Mouse (Mus musculus): Measurements from ENCODE around the gene Chrnb2. TPM values are rescaled to one million over a fixed set of nuclear protein-coding genes. Genes with fewer than 3 reads are reported as not detected.

Chrnb2 gene
- polyA plus RNA-seq, 1 experiment from 2014 or later = 18.9 TPM

DNA sequence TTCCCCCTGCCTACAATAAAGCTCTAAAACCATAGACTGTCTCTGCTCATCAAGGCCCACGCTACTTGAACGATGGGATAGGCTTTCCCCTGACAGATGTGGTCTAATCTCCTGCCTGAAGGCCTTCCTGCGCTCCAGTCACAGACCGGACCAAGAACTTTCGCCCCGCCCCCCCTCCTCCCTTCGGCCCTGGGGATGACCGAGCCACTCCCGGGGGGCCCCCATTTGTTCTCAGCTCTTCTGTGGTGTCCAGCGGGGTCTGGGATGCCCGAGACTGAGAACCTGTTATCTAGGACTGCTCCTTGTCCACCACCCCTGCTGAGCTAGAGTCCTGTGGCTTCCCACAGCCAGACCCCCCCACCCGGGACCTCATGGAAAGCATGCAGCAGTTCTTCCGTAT is 35.0 kb upstream of the Chrnb2 start:
- Histone ChIP-seq H3K27ac (no peak overlapping the region), H3K36me3 (replicated peaks) (no peaks in the 10 kb centered on the region), H3K4me3 (replicated peaks) (no peak overlapping the region), H3K27me3 (no peaks in the 10 kb centered on the region; the same call in 1 of the 2 replicates), H3K4me2 (peak overlapping the region; percentile 34), H3K4me1 (peaks cover 4% of the 10 kb centered on the region), H3K9me3 (no peaks in the 10 kb centered on the region), H3K9ac (no peak overlapping the region)
- 7% methylated on average over 13 of the region's 13 CpGs for WGBS
- ATAC-seq (ENCODE audit: low FRiP score) = no peak

DNA sequence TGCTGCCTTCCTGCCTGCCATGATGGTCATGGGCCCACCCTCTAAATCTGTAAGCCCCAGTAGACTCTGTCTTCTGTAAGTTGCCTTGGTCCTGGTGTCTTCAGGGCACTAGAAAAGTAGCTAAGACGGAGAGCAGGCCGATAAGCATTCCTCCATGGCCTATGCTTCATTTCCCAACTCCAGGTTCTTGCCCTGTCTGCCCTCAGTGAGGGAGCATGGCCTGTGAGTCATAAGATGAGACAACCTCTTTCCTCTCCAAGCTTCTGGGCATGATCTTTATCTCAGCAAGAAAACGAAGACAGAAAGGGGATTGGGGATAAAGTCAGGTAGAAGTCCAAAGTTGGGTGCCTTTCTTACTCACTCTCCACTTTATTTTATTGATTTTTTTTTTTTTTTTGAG is 34.1 kb upstream of the Chrnb2 start:
- H3K9ac ChIP-seq = no peak overlapping the region
- ATAC-seq (ENCODE audit: low FRiP score) = no peak
- H3K9me3 ChIP-seq = no peaks in the 10 kb centered on the region
- 79% methylated on average over 3 of the region's 3 CpGs for WGBS
- H3K4me2 ChIP-seq = no peak overlapping the region
- peaks cover 4% of the 10 kb centered on the region for H3K4me1 ChIP-seq
- no peak overlapping the region for H3K4me3 ChIP-seq (replicated peaks)
- no peaks in the 10 kb centered on the region for H3K36me3 ChIP-seq (replicated peaks)
- H3K27me3 ChIP-seq = no peaks in the 10 kb centered on the region; the same call in 1 of the 2 replicates
- no peak overlapping the region for H3K27ac ChIP-seq

DNA sequence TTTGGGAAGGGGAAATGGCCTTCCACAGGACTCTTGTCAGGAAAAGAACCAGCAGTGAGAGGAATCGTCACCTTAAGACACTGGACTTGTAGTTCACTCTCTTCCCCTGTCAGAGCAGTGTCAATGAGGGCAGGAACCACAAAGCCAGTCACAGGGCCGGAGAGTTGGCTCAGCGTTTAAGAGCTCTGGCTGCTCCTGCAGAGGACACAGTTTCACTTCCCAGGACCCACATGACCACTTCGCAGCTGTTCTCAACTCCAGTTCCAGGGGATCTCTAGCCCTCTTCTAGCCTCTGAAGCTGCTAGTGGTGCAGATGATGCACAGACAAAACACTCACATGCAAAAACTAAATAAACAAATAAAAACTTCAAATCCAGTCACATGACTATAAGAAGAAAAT is 31.9 kb upstream of the Chrnb2 start:
- WGBS = 64% methylated on average over 4 of the region's 4 CpGs
- Histone ChIP-seq H3K9ac (no peak overlapping the region), H3K27ac (no peak overlapping the region)

DNA sequence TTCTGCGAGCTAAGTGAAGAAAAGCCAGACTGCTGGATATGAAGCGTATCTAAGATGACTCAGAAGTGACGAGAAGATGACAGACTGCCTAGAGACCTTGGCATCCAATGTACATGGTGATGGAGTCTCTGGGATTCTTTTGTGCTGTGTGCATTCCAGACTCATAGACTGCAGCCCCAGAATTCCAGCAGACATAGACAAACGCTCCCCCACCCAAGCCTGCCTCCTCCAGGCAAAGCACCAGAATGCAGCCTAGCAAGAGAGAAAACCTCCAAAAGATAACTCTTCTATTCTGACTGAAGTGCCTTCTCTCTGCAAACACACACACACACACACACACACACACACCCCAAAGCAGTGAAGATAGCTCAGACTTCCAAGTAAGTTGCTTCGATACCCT is 31.3 kb upstream of the Chrnb2 start:
- H3K36me3 ChIP-seq (replicated peaks) = no peaks in the 10 kb centered on the region
- H3K9ac ChIP-seq = no peak overlapping the region
- no peaks in the 10 kb centered on the region for H3K9me3 ChIP-seq
- WGBS = 76% methylated on average over 5 of the region's 5 CpGs
- H3K4me3 ChIP-seq (replicated peaks) = no peak overlapping the region
- H3K4me1 ChIP-seq = peaks cover 4% of the 10 kb centered on the region
- ATAC-seq (ENCODE audit: low FRiP score) = no peak
- no peak overlapping the region for H3K27ac ChIP-seq
- no peak overlapping the region for H3K4me2 ChIP-seq
- H3K27me3 ChIP-seq = no peaks in the 10 kb centered on the region; the same call in 1 of the 2 replicates

More for the DNA sequence above, 31.9 kb upstream of the Chrnb2 start:
- no peak for ATAC-seq (ENCODE audit: low FRiP score)
- no peak overlapping the region for H3K4me3 ChIP-seq (replicated peaks)
- peaks cover 4% of the 10 kb centered on the region for H3K4me1 ChIP-seq
- no peak overlapping the region for H3K4me2 ChIP-seq
- no peaks in the 10 kb centered on the region for H3K9me3 ChIP-seq
- no peaks in the 10 kb centered on the region; the same call in 1 of the 2 replicates for H3K27me3 ChIP-seq
- H3K36me3 ChIP-seq (replicated peaks) = no peaks in the 10 kb centered on the region

DNA sequence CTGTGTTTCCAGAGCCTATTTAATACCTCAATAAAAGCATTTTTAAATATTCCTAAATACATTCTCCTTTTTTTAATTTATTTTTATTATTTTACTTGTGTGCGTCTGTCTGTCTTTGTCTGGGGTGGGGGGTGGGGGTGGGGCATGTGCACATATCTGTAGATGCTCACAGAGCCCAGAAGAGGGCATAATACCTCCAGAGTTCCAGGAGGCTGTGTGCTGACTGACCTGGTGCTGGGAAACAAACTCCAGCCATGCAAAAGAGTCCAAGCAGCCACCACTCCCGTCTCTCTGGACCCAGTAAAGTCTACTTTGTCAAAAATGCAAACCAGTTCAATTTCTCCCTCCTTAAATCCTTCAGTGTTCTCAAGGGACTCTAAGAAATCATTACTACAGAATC is 30.2 kb upstream of the Chrnb2 start:
- ATAC-seq (ENCODE audit: low FRiP score) = no peak
- Histone ChIP-seq H3K4me3 (replicated peaks) (no peak overlapping the region), H3K4me2 (no peak overlapping the region), H3K27ac (no peak overlapping the region), H3K9ac (no peak overlapping the region), H3K9me3 (no peaks in the 10 kb centered on the region), H3K27me3 (no peaks in the 10 kb centered on the region; the same call in 1 of the 2 replicates), H3K36me3 (replicated peaks) (no peaks in the 10 kb centered on the region), H3K4me1 (peaks cover 3% of the 10 kb centered on the region)
- WGBS = 65% methylated on average over 2 of the region's 2 CpGs

DNA sequence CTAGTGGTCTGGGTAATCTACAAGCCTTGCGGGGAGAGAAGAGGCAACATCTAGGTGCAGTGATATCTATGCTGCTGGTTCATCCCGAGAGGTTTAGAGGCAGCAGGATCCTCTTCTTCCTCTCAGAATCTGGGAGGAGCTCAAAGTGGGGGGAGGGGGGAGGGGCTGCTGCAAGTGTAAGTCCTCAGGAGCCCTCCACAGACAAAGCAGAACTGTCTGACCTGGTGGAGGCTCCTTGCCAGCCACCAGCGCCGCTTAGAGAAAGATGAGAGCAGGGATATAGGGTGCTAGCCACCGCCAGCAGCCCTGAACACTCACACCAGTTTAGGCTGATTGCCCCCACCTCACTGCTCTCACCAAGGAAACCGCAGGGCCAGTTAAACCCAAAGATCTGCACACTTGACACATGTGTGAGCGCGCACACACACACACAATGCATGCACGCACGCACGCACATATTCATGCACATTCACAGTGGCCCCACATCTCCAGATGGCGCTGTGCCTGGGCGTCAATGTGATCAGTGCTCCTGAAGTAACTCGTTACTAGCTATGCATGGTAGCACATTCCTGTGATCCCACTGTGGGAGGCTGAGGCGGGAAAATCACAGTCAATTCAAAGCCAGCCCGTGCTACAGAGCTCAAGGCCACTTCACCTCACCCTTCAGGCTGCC is 24.4 kb upstream of the Chrnb2 start:
- peaks cover 5% of the 10 kb centered on the region; the same call in 1 of the 2 replicates for H3K4me1 ChIP-seq
- 74% methylated on average over 16 of the region's 16 CpGs for WGBS
- H3K9ac ChIP-seq = no peak overlapping the region
- no peak overlapping the region for H3K4me3 ChIP-seq (replicated peaks)
- 0 out of 2 replicates have a peak, but pooled peaks have one; percentile 33 for ATAC-seq (ENCODE audit: low FRiP score)
- no peaks in the 10 kb centered on the region for H3K9me3 ChIP-seq
- H3K27me3 ChIP-seq = no peaks in the 10 kb centered on the region
- H3K36me3 ChIP-seq (replicated peaks) = no peaks in the 10 kb centered on the region
- no peak overlapping the region for H3K27ac ChIP-seq
- no peak overlapping the region for H3K4me2 ChIP-seq

DNA sequence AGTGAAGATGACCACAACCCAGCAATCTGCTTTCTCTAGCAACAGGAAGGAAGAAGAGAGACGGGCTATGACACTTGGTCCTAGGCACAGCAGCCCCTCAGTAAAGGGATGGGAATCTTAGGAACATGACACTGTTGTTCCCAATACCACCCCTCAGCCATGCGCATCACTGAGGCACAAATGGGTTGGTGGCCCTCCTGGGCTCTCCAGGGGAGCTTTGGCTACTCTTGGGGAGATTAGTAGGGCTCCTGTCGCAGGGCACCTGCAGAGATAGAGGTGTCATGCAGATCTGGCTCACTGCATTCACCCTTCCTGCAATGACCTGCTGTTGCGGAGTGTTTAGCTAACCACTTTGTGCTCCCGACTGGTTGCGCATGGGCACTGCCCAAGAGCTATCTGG is 21.8 kb upstream of the Chrnb2 start:
- H3K36me3 ChIP-seq (replicated peaks) = peaks cover 24% of the 10 kb centered on the region
- no peak overlapping the region for H3K4me3 ChIP-seq (replicated peaks)
- H3K9ac ChIP-seq = no peak overlapping the region
- no peak overlapping the region for H3K4me2 ChIP-seq
- H3K27ac ChIP-seq = no peak overlapping the region
- 82% methylated on average over 6 of the region's 6 CpGs for WGBS
- no peak for ATAC-seq (ENCODE audit: low FRiP score)
- peaks cover 5% of the 10 kb centered on the region; the same call in 1 of the 2 replicates for H3K4me1 ChIP-seq
- no peaks in the 10 kb centered on the region for H3K9me3 ChIP-seq
- H3K27me3 ChIP-seq = no peaks in the 10 kb centered on the region

DNA sequence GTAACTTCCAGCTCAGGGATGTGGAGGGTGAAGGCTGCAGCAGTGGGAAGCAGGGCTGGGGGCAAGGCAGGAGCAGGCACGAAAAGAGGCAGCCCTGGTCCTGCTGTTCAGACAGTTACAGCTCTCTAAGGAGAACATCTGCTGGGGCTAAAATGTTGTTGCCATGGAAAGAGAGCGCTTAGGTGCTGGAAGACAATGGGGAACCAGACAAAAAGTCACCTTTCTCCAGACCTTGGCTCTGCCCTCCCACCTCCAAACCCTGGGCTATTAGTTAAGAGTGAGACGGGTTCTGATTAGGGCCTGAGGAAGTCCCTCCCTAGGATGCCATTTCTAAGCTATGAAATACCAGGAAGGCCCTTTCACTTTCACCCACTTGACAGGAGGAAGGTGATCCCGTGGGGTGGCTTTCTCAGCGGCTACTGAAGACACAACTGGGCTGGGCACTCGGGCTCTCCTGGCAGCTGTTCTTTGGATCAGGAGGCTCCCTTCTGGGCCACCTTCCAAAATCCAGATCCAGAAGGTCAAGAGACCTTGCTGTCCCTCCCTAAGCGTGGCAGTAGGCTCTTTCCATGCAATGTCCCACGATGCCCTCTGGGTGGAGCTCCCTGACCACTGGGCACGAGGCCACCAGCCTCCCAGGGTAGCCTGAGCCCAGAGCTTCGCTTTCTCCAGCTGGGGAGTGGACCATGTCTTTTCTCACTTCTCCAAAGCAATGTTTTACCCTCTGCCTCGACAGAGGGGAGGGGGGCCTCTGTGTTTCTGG is 20.7 kb upstream of the Chrnb2 start:
- 22% methylated on average over 11 of the region's 11 CpGs for WGBS
- 0 out of 2 replicates have a peak overlapping the region, but pooled peaks have one; percentile 15 for H3K27ac ChIP-seq

DNA sequence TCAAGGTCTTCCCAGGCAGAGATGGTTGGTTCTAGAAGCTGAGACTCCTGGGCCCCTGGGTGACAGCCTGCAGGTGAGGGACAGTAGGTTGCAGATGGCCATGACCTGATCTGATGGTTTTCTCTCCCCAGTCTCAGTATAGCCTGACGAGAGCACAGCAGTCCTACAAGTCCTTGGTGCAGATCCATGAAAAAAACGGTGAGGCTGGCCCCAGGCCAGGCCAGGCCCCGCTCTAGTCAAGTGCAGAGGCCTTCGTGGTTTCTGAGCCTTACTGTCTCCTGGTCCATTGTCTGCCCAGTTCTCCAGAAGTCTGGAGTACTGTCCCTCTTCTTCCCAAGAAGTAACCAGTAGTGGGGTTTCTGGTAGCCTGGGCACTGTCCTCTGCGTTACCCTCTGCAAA is 17.2 kb upstream of the Chrnb2 start:
- Histone ChIP-seq H3K9me3 (no peaks in the 10 kb centered on the region), H3K9ac (no peak overlapping the region), H3K4me1 (0 out of 2 replicates have a peak, but pooled peaks cover 5% of the 10 kb centered on the region), H3K27ac (no peak overlapping the region), H3K36me3 (replicated peaks) (peaks cover 70% of the 10 kb centered on the region), H3K4me3 (replicated peaks) (no peak overlapping the region), H3K4me2 (no peak overlapping the region), H3K27me3 (no peaks in the 10 kb centered on the region)
- 94% methylated on average over 5 of the region's 5 CpGs for WGBS
- ATAC-seq (ENCODE audit: low FRiP score) = no peak

More for the DNA sequence above, 20.7 kb upstream of the Chrnb2 start:
- no peaks in the 10 kb centered on the region for H3K9me3 ChIP-seq
- H3K27me3 ChIP-seq = no peaks in the 10 kb centered on the region
- 0 out of 2 replicates have a peak, but pooled peaks have one; percentile 27 for ATAC-seq (ENCODE audit: low FRiP score)
- no peak overlapping the region for H3K9ac ChIP-seq
- no peak overlapping the region for H3K4me3 ChIP-seq (replicated peaks)
- H3K4me1 ChIP-seq = peaks cover 5% of the 10 kb centered on the region; the same call in 1 of the 2 replicates
- no peak overlapping the region for H3K4me2 ChIP-seq
- H3K36me3 ChIP-seq (replicated peaks) = peaks cover 35% of the 10 kb centered on the region

DNA sequence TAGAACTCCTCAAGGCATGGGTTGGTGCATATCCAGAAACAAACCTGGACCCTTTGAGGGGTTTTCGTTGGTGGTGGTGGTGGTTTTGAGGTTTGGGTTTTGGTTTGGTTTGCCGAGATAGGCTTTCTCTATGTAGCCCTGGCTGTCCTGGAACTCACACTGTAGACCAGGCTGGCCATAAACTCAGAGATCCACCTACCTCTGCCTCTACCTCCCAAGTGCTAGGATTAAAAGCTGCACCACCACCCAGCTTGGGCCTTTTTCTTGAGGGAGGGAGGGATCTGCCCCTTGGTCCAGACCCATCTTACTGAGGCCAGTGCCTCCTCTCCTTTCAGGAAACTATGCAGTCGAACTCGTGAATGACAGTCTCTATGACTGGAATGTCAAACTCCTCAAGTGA is 15.7 kb upstream of the Chrnb2 start:
- no peaks in the 10 kb centered on the region for H3K27me3 ChIP-seq
- H3K9ac ChIP-seq = no peak overlapping the region
- ATAC-seq (ENCODE audit: low FRiP score) = no peak
- H3K4me1 ChIP-seq = peaks cover 15% of the 10 kb centered on the region
- 88% methylated on average over 4 of the region's 4 CpGs for WGBS
- peaks cover 83% of the 10 kb centered on the region for H3K36me3 ChIP-seq (replicated peaks)
- H3K9me3 ChIP-seq = no peaks in the 10 kb centered on the region
- no peak overlapping the region for H3K4me3 ChIP-seq (replicated peaks)
- H3K4me2 ChIP-seq = no peak overlapping the region
- H3K27ac ChIP-seq = no peak overlapping the region

DNA sequence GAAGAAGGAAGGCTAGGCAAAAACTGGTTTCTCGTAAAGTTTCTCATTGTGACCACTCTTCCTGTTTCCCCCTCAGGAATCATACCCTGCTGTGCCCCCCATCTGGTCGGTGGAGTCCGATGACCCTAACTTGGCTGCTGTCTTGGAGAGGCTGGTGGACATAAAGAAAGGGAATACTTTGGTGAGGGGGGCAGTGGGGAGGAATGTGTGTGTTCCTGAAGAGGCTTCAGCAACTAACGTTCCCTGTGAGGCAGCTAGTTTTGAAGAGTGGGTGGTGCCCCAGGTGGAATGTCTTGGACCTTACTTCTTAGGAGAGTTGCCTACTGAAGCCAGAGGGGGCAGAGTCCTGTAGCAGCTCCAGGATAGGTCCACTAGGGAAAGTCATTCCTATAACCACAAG is 11.6 kb upstream of the Chrnb2 start:
- H3K4me1 ChIP-seq = peaks cover 35% of the 10 kb centered on the region
- H3K27ac ChIP-seq = no peak overlapping the region
- H3K36me3 ChIP-seq (replicated peaks) = peaks cover 56% of the 10 kb centered on the region
- no peaks in the 10 kb centered on the region for H3K27me3 ChIP-seq
- no peak for ATAC-seq (ENCODE audit: low FRiP score)
- no peak overlapping the region for H3K9ac ChIP-seq
- no peak overlapping the region for H3K4me3 ChIP-seq (replicated peaks)
- peak overlapping the region; percentile 90; the same call in 1 of the 2 replicates for H3K4me2 ChIP-seq
- no peaks in the 10 kb centered on the region for H3K9me3 ChIP-seq
- 77% methylated on average over 4 of the region's 4 CpGs for WGBS

DNA sequence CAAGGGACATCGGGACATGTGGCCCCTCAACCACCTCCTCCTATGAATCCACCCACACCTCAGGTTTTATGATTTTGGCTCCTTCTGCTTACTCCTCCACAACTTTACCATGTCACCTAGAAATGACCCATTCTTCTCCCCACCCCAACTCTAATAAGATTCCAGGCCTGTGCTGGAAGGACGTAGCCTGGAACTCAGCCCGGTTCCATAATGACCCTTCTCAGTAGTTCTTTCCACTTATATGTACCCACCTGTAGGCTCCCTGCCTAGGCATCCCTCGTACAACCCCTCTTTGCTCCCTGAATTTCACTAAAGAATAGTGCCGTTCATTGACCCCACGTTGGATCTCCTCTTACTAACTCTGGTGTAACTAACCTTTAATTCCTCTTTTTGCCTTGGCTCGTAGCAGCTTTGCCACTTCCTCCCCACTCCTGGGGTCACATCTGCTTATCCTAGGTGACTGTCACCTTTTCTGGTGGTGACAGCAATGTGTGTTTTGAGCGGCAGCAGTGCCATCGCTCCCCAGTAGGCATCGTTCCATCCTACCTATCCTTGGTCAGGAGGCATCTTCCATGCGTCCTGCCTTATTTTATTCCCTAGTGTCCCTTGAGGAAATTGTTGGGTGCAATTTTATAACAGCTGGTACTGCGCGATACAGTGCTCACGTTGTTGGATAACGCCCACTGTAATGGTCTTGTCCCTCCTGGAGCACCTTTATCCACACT is 10.0 kb upstream of the Chrnb2 start:
- 57% methylated on average over 15 of the region's 15 CpGs for WGBS
- peaks cover 41% of the 10 kb centered on the region for H3K4me1 ChIP-seq
- H3K9ac ChIP-seq = peak overlapping the region; percentile 99
- peak overlapping the region; percentile 99 for H3K4me3 ChIP-seq (replicated peaks)
- no peaks in the 10 kb centered on the region for H3K9me3 ChIP-seq
- no peak for ATAC-seq (ENCODE audit: low FRiP score)
- peak overlapping the region; percentile 98; the same call in 1 of the 2 replicates for H3K27ac ChIP-seq
- peaks cover 40% of the 10 kb centered on the region for H3K36me3 ChIP-seq (replicated peaks)
- H3K27me3 ChIP-seq = no peaks in the 10 kb centered on the region
- H3K4me2 ChIP-seq = peak overlapping the region; percentile 90
